Mouse (Mus musculus) lung, adult 2 months (tissue): ENCODE data around the gene Vmn1r81.

Experiments
- CTCF ChIP-seq: fragments of 200-500 bp; IDR thresholded peaks from 2 replicates; pipeline ENCODE4 v1.5.1; 2011; ENCODE audit warnings: mild to moderate bottlenecking, low read length, control low read depth; ENCODE audit not compliant: insufficient read depth
- POLR2A ChIP-seq: fragments of 200-500 bp; IDR thresholded peaks from 2 replicates; pipeline ENCODE4 v1.6.1; 2011; ENCODE audit warnings: low read depth, mild to moderate bottlenecking, control low read depth, low read length, borderline replicate concordance; ENCODE audit errors: extremely low read depth

GRCm38 (mm10) chr7:12300130-12300529 lies 32.1 kb upstream of the Vmn1r81 start, which contains the start of gene Vmn1r82:
- TF ChIP-seq CTCF (no peak), POLR2A (no peak)
